Mouse (Mus musculus) gastrocnemius, postnatal 14 days (tissue): ENCODE data around the gene Vash2. TPM values are rescaled to one million over a fixed set of nuclear protein-coding genes. Genes with fewer than 3 reads are reported as not detected.
"Not testable (repeated sequence)": the region's sequence is repeated elsewhere in the genome, so short reads cannot be mapped to it uniquely, and the experiment has no call there.

Experiments used
- DNase-seq: peaks from one replicate; pipeline ENCODE4 v3.0.0; 2021; ENCODE audit warnings: mixed read lengths
- intact Hi-C: fragments of 180-260 bp; cut with DNase I; formaldehyde crosslinking; loops from one replicate; pipeline ENCODE4 v1.15.1; 2025; ENCODE audit warnings: low total_unique reads
- total RNA-seq, 2 experiments: library from RNA; stranded (reverse); gene quantifications; 2 replicates each; pipeline ENCODE4 v1.2.3; 2021

Gene Vash2
- total RNA-seq, 2 experiments from 2014 or later, result 2.6 to 5.6 TPM

GRCm38 (mm10) chr1:190929010-190929695, 49.9 kb downstream of the Vash2 start:
- no peak for DNase-seq
- intact Hi-C loops, result no loop called here

DNA sequence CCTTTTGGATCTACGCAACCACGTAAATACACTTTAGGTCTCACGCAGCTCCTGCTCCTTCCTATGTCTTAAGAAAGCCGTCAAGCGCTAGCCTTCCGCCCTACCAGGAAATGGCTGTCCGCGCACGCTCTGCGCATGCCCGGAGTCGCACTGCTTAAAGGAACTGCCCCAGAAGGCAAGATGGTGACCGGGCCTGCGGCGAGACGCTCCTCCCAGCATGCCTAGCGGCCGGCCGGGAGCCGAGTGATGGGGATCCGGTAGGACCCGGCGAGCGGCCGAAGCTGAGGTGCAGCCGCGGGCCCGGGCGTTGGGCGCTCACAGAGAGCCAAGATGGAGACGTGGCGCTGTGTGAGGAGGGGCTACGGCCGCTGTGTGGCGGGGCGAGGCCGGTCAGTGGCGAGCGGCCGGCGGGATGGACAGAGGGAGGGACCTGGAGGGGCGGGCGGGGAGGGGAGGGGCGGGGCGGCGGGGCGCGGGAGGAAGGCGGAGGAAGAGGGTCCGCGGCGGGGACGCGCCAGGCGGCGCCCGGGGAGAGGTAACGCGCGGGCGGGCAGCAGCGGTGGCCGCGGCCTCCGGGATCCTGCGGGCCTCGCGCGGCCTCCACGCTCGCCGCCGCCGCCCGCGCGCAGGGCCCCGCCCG, 50.6 kb downstream of the Vash2 start:
- intact Hi-C loops, result no loop called here
- peak; percentile 99 for DNase-seq

DNA sequence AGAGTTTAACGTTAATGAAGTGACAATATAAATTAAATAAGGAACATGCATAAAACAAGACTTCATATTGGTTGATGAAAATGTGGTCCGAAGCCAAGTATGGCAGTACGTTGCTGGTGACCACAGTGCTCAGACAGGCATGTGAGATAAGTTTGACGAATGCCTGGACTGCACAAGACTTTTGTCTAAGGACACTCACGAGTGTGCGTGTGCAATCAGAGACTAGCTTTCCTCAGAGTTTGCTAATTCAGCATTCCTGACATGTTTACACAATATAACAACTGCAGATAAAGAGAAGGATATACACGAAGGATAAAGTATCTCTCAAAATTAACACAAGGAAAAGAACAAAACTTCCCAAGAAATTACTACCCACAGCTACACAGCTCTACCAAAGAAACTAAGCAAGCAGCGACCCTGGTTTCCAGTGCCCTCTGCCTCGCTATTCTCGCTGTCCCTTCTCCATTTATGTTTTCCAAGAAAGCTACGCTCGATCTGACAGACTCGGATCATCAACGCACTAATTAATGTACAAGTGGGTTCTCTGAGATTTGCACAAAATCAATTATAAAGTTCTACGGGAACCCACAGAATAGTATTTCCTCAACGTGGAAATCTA, 51.2 kb downstream of the Vash2 start:
- intact Hi-C loops, result no loop called here
- DNase-seq, result no peak

GRCm38 (mm10) chr1:190927311-190927710, 51.8 kb downstream of the Vash2 start:
- no peak for DNase-seq
- intact Hi-C loops, result no loop called here

DNA sequence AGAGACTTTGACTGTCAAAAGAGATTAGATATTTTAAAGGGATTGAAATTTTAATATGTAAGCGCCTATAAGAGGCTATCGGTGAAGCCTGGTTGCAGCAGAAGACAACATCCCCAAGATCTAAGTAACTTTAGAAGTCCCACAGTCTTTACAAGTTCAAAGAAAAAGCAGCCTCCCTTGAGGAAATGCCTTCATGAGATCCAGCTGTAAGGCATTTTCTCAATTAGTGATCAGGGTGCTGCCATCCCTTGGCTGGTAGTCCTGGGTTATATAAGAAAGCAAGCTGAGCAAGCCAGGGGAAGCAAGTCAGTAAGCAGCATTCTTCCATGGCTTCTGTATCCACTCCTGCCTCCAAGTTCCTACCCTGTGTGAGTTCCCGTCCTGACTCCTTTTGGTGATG, 54.3 kb downstream of the Vash2 start, which contains the start of gene Angel2:
TSS of gene Angel2 (plus strand) at position 301 of the 400 bp plus-strand sequence.
- DNase-seq, intact Hi-C loops: not testable (repeated sequence)

DNA sequence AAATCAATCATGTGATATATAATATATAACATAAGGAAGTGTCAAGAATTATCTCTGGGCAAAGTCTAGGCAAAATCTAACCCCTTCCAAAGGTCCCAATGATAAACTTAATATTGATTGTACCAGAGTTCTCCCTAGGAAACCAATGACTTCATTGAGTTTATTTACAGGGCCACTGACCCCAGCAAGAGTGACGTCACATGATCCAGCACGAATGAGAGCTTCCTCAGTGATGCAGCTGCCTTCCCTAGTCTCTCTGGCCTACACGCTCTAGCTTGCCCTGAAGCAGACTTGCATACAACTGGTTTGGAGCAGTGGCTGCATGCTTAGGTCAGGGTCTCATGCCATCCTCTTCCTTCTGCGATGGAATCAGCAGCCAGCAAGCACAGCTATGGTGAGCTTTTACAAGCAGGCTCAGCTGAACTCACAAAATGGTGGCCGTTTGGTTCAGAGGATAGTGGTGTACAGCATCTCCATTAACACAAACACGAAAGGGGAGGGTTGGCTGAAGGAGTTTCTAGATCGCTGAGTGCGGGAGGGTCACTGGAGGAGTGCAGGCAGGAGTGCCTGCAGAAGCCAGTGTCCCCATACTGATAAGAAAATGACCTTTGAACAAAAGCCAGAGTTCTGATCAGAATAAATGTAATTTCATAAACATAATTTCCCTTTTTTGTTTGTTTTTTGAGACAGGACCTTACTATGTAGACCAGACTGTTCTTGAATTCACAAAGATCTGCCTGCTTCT, 59.2 kb downstream of the Vash2 start:
- no peak for DNase-seq
- intact Hi-C loops, result no loop called here

GRCm38 (mm10) chr1:190918938-190919337, 60.2 kb downstream of the Vash2 start:
- no peak for DNase-seq
- intact Hi-C loops, result no loop called here

- no peak for DNase-seq
- intact Hi-C loops, result no loop called here
Measured at GRCm38 (mm10) chr1:190912623-190913022, 66.5 kb downstream of the Vash2 start.

DNA sequence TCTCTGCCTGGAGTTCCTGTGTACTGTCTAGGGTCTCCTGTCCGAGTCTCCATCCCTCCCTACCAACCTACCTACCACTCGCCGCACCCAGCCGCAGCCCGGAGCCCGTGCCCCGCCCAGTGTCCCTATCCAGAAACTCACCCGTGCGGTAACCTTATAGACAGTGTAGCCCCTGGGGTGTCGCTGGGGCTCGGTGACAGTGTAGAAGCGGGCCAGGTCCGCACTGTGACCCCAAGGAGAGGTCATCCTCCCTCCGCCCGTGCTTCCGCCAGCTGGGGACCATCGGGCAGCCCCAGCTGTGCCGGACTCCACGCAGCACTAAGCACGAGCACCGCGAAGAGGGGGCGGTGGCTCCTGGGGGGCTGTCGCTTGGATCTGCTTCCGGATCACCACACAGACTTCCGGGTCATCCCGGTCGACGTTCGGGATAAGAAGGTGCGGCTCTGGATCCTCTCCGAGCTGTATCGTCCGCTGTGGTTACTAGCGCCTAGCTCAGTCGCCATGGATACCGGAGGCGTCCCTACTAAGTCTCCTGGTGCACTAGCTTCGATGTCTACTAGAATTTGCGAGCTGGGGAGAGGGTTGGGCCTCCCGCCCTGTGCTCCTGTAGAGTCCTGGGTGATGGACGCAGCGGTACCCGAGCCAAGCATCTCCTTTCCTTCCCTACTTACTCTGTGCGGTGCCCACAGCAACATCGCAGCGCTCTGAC, 67.5 kb downstream of the Vash2 start, which contains the start of gene Rps6kc1:
TSS of gene Rps6kc1 (minus strand) at position 356 of the 709 bp plus-strand sequence.
- peak; percentile 88 for DNase-seq
- intact Hi-C loops, result no loop called here

GRCm38 (mm10) chr1:190910836-190911235, 68.3 kb downstream of the Vash2 start:
- intact Hi-C loops, result no loop called here
- no peak for DNase-seq

DNA sequence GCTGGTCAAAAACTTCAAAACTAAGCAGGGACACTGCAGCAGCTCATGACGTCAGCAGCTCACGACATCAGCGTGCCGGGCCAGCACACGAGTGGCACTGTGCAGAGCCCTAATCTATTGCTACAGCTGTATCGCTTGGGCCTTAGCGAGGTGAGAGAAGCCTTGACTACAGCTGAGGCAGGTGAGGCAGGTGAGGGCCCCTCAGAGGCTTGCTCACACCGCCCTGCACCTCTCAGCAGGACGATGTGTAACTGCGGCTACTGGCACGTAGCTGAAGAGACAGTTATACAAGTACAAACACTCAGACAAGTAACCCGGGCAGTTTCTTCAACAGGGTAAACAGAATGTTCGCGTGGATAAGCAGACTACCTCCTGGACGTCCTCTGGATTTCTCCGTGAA, 74.4 kb downstream of the Vash2 start:
- DNase-seq, result no peak
- intact Hi-C loops, result no loop called here

GRCm38 (mm10) chr1:190904136-190904535, 75.0 kb downstream of the Vash2 start:
- DNase-seq, result no peak

DNA sequence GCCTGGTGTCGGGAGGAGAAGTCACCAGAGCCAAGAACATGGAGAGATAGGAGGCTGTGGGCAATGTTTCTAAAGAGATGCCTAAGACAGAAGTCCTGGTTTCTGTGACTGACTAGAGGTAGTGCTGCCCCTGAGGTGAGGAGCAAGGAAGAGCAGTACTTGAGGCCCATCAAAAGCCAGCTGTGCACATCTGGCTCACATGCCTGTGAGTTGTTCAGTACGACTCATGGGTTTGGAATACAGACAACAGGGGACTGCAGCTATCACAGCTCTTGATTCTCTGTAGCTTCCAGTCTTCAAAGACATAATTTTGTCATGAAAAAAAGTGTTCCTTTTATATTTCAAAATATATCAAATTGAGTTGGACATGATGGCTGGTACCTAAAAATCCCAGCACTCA, 78.0 kb downstream of the Vash2 start:
- intact Hi-C loops, result no loop called here
- DNase-seq, result no peak

More at GRCm38 (mm10) chr1:190904136-190904535, 75.0 kb downstream of the Vash2 start:
- intact Hi-C loops, result no loop called here

GRCm38 (mm10) chr1:190898899-190899575, 80.1 kb downstream of the Vash2 start:
- DNase-seq, result peak; percentile 51
- intact Hi-C loops, result no loop called here

GRCm38 (mm10) chr1:190898186-190898585, 80.9 kb downstream of the Vash2 start:
- no peak for DNase-seq
- intact Hi-C loops, result no loop called here
